Mouse (Mus musculus) lung, postnatal 0 days (tissue): ENCODE measurements at regions not wholly inside any gene's neighbourhood (a gene's known extent, or its start where the extent isn't known, plus 50 kb on each side); places are given as distances from the start of the nearest gene placed in this dataset.

Experiments
- CTCF ChIP-seq: IDR thresholded peaks from 2 replicates; pipeline ENCODE4 v1.5.1; 2016; ENCODE audit warnings: antibody characterized with exemption, mild to moderate bottlenecking
- EP300 ChIP-seq: IDR thresholded peaks from 2 replicates; pipeline ENCODE4 v1.6.1; 2016; ENCODE audit warnings: antibody characterized with exemption, mild to moderate bottlenecking, control low read depth

GRCm38 (mm10) chr1:163505035-163505434 lies 101.6 kb upstream of the Gorab start:
- TF ChIP-seq EP300 = no peak
- TF ChIP-seq CTCF = no peak
